Mouse (Mus musculus): ENCODE data around the gene U90926. TPM values are rescaled to one million over a fixed set of nuclear protein-coding genes. Genes with fewer than 3 reads are reported as not detected.
A peak's percentile ranks its signal among the peaks of the same experiment; 100 is the strongest.

The U90926 gene
- polyA plus RNA-seq, 2 experiments: not detected

DNA sequence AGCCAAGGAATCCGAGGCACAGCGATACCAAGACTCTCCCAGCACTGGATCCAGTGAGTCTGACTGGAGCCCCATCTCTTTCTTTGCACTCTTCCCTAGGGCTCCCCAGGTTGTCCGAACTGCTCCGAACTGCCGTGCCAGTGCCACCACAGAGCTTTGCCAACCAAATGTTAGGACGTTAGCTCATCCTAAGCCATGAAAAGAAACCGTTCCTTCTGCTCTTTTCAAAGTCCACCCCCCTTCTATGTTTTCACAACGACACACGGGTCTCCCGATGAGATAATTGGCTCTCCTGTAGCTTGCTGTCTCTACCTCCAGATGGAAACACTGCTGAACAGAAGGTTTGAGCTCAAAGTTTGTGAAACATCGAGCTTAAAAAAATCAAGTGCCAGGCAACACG lies 25.6 kb upstream of the U90926 start:
- H3K4me3 ChIP-seq (replicated peaks; ENCODE audit: low read length): no peak overlapping the region
- H3K27ac ChIP-seq (replicated peaks; ENCODE audit: low read depth, low read length): no peak overlapping the region
- H3K27me3 ChIP-seq (ENCODE audit: control insufficient read depth, insufficient read depth, low read length): no peaks in the 10 kb centered on the region
- no peak overlapping the region for H3K9ac ChIP-seq (ENCODE audit: low read depth, low read length, severe bottlenecking)
- no peak for ATAC-seq (ENCODE audit: low FRiP score, low read depth)
- H3K4me1 ChIP-seq (ENCODE audit: control insufficient read depth, insufficient read depth, low read length): no peaks in the 10 kb centered on the region
- no peak for TF ChIP-seq POLR2A (IDR thresholded peaks at IDR 0.05; ENCODE audit: borderline replicate concordance, extremely low read depth, insufficient read depth, insufficient read length)
- H3K4me2 ChIP-seq (replicated peaks; ENCODE audit: low read depth, low read length, severe bottlenecking): no peak overlapping the region
- no peaks in the 10 kb centered on the region for H3K36me3 ChIP-seq (ENCODE audit: control insufficient read depth, insufficient read depth, low read length)
- H3K9me3 ChIP-seq (ENCODE audit: control insufficient read depth, low read length): no peaks in the 10 kb centered on the region
- WGBS: 94% methylated on average over 12 of the region's 12 CpGs
- no peak for DNase-seq (ENCODE audit: low spot score)

GRCm38 (mm10) chr5:92239333-92240232 lies 24.4 kb upstream of the U90926 start:
- H3K4me3 ChIP-seq (replicated peaks; ENCODE audit: low read length): no peak overlapping the region

DNA sequence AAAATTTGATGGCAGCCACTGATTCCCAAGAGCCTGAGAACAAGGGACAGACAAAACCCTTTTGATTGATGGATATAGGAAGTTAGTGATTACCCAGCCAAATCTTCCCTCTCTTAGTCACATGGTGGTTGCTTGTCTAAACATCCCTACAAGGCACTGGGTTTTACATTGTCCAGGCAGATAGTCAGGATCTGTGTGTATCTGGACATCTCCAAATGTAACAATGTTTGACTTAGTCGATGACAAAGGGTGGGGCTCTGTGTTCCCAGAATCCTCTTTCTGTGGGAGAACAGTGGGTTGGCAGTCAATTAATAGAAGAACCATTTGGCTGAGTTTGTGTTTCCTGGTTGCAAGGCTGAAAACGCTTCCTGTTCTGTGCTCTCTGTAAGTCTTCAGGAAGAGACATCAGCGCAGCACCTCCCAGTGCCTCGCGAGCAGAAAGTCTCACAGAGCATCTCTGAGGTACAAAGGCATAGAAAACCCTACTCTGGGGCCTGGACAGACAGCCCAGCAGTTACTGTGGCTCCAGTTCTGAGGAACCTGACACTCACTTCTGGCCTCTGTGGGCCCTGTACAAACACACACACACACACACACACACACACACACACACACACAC lies 19.8 kb upstream of the U90926 start:
- no peaks in the 10 kb centered on the region for H3K27me3 ChIP-seq (ENCODE audit: control insufficient read depth, insufficient read depth, low read length)
- WGBS: 64% methylated on average over 5 of the region's 5 CpGs
- no peak for ATAC-seq (ENCODE audit: low FRiP score, low read depth)
- H3K36me3 ChIP-seq (ENCODE audit: control insufficient read depth, insufficient read depth, low read length): no peaks in the 10 kb centered on the region
- TF ChIP-seq POLR2A (IDR thresholded peaks at IDR 0.05; ENCODE audit: borderline replicate concordance, extremely low read depth, insufficient read depth, insufficient read length): no peak
- no peak overlapping the region for H3K9ac ChIP-seq (ENCODE audit: low read depth, low read length, severe bottlenecking)
- H3K27ac ChIP-seq (replicated peaks; ENCODE audit: low read depth, low read length): no peak overlapping the region
- no peaks in the 10 kb centered on the region for H3K4me1 ChIP-seq (ENCODE audit: control insufficient read depth, insufficient read depth, low read length)
- no peak overlapping the region for H3K4me2 ChIP-seq (replicated peaks; ENCODE audit: low read depth, low read length, severe bottlenecking)
- no peak overlapping the region for H3K4me3 ChIP-seq (replicated peaks; ENCODE audit: low read length)
- H3K9me3 ChIP-seq (ENCODE audit: control insufficient read depth, low read length): no peaks in the 10 kb centered on the region
- DNase-seq (ENCODE audit: low spot score): no peak

More at GRCm38 (mm10) chr5:92239333-92240232, 24.4 kb upstream of the U90926 start:
- no peak overlapping the region; the same call in 1 of the 2 replicates for H3K4me2 ChIP-seq (replicated peaks; ENCODE audit: low read depth, low read length, severe bottlenecking)
- H3K9me3 ChIP-seq (ENCODE audit: control insufficient read depth, low read length): no peaks in the 10 kb centered on the region
- H3K27me3 ChIP-seq (ENCODE audit: control insufficient read depth, insufficient read depth, low read length): no peaks in the 10 kb centered on the region
- WGBS: 46% methylated on average over 29 of the region's 29 CpGs
- no peaks in the 10 kb centered on the region for H3K4me1 ChIP-seq (ENCODE audit: control insufficient read depth, insufficient read depth, low read length)
- peak; percentile 64 for DNase-seq (ENCODE audit: low spot score)
- no peak overlapping the region for H3K9ac ChIP-seq (ENCODE audit: low read depth, low read length, severe bottlenecking)
- H3K27ac ChIP-seq (replicated peaks; ENCODE audit: low read depth, low read length): no peak overlapping the region
- H3K36me3 ChIP-seq (ENCODE audit: control insufficient read depth, insufficient read depth, low read length): no peaks in the 10 kb centered on the region
- TF ChIP-seq POLR2A (IDR thresholded peaks at IDR 0.05; ENCODE audit: borderline replicate concordance, extremely low read depth, insufficient read depth, insufficient read length): no peak
- peak; percentile 60; the same call in 1 of the 2 replicates for ATAC-seq (ENCODE audit: low FRiP score, low read depth)

- DNase-seq (ENCODE audit: low spot score) (no peak), ATAC-seq (ENCODE audit: low FRiP score, low read depth) (no peak)
- H3K4me1 ChIP-seq (ENCODE audit: control insufficient read depth, insufficient read depth, low read length): no peaks in the 10 kb centered on the region
- 82% methylated on average over 4 of the region's 4 CpGs for WGBS
- H3K4me3 ChIP-seq (replicated peaks; ENCODE audit: low read length): no peak overlapping the region
- H3K36me3 ChIP-seq (ENCODE audit: control insufficient read depth, insufficient read depth, low read length): no peaks in the 10 kb centered on the region
- H3K9me3 ChIP-seq (ENCODE audit: control insufficient read depth, low read length): no peaks in the 10 kb centered on the region
- no peak overlapping the region for H3K27ac ChIP-seq (replicated peaks; ENCODE audit: low read depth, low read length)
- no peak for TF ChIP-seq POLR2A (IDR thresholded peaks at IDR 0.05; ENCODE audit: borderline replicate concordance, extremely low read depth, insufficient read depth, insufficient read length)
- H3K9ac ChIP-seq (ENCODE audit: low read depth, low read length, severe bottlenecking): no peak overlapping the region
- no peak overlapping the region for H3K4me2 ChIP-seq (replicated peaks; ENCODE audit: low read depth, low read length, severe bottlenecking)
- no peaks in the 10 kb centered on the region for H3K27me3 ChIP-seq (ENCODE audit: control insufficient read depth, insufficient read depth, low read length)
Observed at GRCm38 (mm10) chr5:92233366-92233765, 18.2 kb upstream of the U90926 start.

- no peaks in the 10 kb centered on the region for H3K27me3 ChIP-seq (ENCODE audit: control insufficient read depth, insufficient read depth, low read length)
- DNase-seq (ENCODE audit: low spot score) (no peak), ATAC-seq (ENCODE audit: low FRiP score, low read depth) (no peak)
- no peaks in the 10 kb centered on the region for H3K36me3 ChIP-seq (ENCODE audit: control insufficient read depth, insufficient read depth, low read length)
- H3K4me3 ChIP-seq (replicated peaks; ENCODE audit: low read length): no peak overlapping the region
- H3K9me3 ChIP-seq (ENCODE audit: control insufficient read depth, low read length): no peaks in the 10 kb centered on the region
- TF ChIP-seq POLR2A (IDR thresholded peaks at IDR 0.05; ENCODE audit: borderline replicate concordance, extremely low read depth, insufficient read depth, insufficient read length): no peak
- H3K4me1 ChIP-seq (ENCODE audit: control insufficient read depth, insufficient read depth, low read length): no peaks in the 10 kb centered on the region
- H3K27ac ChIP-seq (replicated peaks; ENCODE audit: low read depth, low read length): no peak overlapping the region
- 78% methylated on average over 10 of the region's 10 CpGs for WGBS
- no peak overlapping the region for H3K4me2 ChIP-seq (replicated peaks; ENCODE audit: low read depth, low read length, severe bottlenecking)
- H3K9ac ChIP-seq (ENCODE audit: low read depth, low read length, severe bottlenecking): no peak overlapping the region
Observed at GRCm38 (mm10) chr5:92231836-92232235, 16.6 kb upstream of the U90926 start.
